Comparison of ENCODE assay signal across 10 mouse cellular contexts in genomic region chr2:92917405-92918142, GRCm38 (mm10). TPM values are rescaled to one million over a fixed set of nuclear protein-coding genes. Genes with fewer than 3 reads are reported as not detected.
DNase-seq lines count a peak whose midpoint lies in the region; ATAC-seq and TF ChIP-seq lines count a peak whose summit lies in the region.
"Had no signal": no experiment of that assay in that cellular context is flagged by ENCODE, and none has a peak within 500 bp of the region (broad histone marks: within the 10 kb centered on the region; RNA-seq: fewer than 3 reads in every experiment).

No protein-coding gene starts in this region.

- no peak overlapping the region for H3K27ac ChIP-seq in forebrain, postnatal 0 days (ENCODE audit: low read depth, low read length)
- H3K27ac ChIP-seq in forebrain, embryonic 12.5 days: no peak overlapping the region
- H3K27ac ChIP-seq in limb, embryonic 12.5 days: no peak overlapping the region

- peaks cover 13% of the 10 kb centered on the region for H3K4me1 ChIP-seq in forebrain, postnatal 0 days (ENCODE audit: insufficient read depth)
- peaks cover 64% of the 10 kb centered on the region for H3K4me1 ChIP-seq in forebrain, embryonic 12.5 days
- H3K4me1 ChIP-seq in limb, embryonic 12.5 days (replicated peaks): peaks cover 48% of the 10 kb centered on the region

- no peak for DNase-seq in forebrain, postnatal 0 days
- peak; percentile 11 for DNase-seq in urinary bladder, postnatal 14 days (ENCODE audit: low spot score)
- no peak for DNase-seq in urinary bladder, adult 18-20 months (ENCODE audit: low spot score in 2 of 2)
- no peak for DNase-seq in natural killer cell, adult 2 months (ENCODE audit: low spot score in 2 of 2)
- no peak for DNase-seq in heart, adult 11 months
- no peak for DNase-seq in c-Kit-positive CD71-positive TER-119-positive erythroid progenitor cells, embryonic 14.5 days (ENCODE audit: low spot score)

- no peaks in the 10 kb centered on the region for H3K27me3 ChIP-seq in forebrain, postnatal 0 days (ENCODE audit: insufficient read depth, low read length)
- H3K27me3 ChIP-seq in forebrain, embryonic 12.5 days: peaks cover 43% of the 10 kb centered on the region
- H3K27me3 ChIP-seq in limb, embryonic 12.5 days: peaks cover 61% of the 10 kb centered on the region

- ATAC-seq in forebrain, postnatal 0 days: no peak
- no peak for ATAC-seq in forebrain, embryonic 12.5 days (ENCODE audit: low FRiP score)
- ATAC-seq in limb, embryonic 12.5 days (ENCODE audit: insufficient number of reproducible peaks, insufficient read depth, low FRiP score, low TSS enrichment, low read depth): no peak

- 0 out of 2 replicates have a peak overlapping the region, but pooled peaks have one; percentile 3 for H3K4me2 ChIP-seq in forebrain, postnatal 0 days (ENCODE audit: low read depth)
- H3K4me2 ChIP-seq in forebrain, embryonic 12.5 days: no peak overlapping the region
- H3K4me2 ChIP-seq in limb, embryonic 12.5 days: peak overlapping the region; percentile 28; the same call in 1 of the 2 replicates

- no peaks in the 10 kb centered on the region for H3K36me3 ChIP-seq in forebrain, postnatal 0 days (ENCODE audit: insufficient read depth)
- H3K36me3 ChIP-seq in forebrain, embryonic 12.5 days (replicated peaks): no peaks in the 10 kb centered on the region
- no peaks in the 10 kb centered on the region for H3K36me3 ChIP-seq in limb, embryonic 12.5 days

- no peak for TF ChIP-seq CTCF in forebrain, postnatal 0 days (IDR thresholded peaks at IDR 0.05; ENCODE audit: low read depth)

- H3K4me3 ChIP-seq in forebrain, postnatal 0 days (ENCODE audit: low read depth, low read length): no peak overlapping the region
- H3K4me3 ChIP-seq in forebrain, embryonic 12.5 days (replicated peaks): no peak overlapping the region
- H3K4me3 ChIP-seq in limb, embryonic 12.5 days (replicated peaks): no peak overlapping the region
- H3K4me3 ChIP-seq: erythroblast, embryonic 14.5 days had no signal

- no peak overlapping the region for H3K9ac ChIP-seq in forebrain, postnatal 0 days
- H3K9ac ChIP-seq in forebrain, embryonic 12.5 days: no peak overlapping the region
- no peak overlapping the region for H3K9ac ChIP-seq in limb, embryonic 12.5 days (replicated peaks)

- 58% methylated on average over 7 of the region's 7 CpGs for WGBS in forebrain, postnatal 0 days
- 47% methylated on average over 7 of the region's 7 CpGs for WGBS in forebrain, embryonic 12.5 days
- 28% methylated on average over 7 of the region's 7 CpGs for WGBS in limb, embryonic 12.5 days

- no peaks in the 10 kb centered on the region for H3K9me3 ChIP-seq in forebrain, postnatal 0 days (ENCODE audit: low read length)
- H3K9me3 ChIP-seq in forebrain, embryonic 12.5 days: no peaks in the 10 kb centered on the region
- 0 out of 2 replicates have a peak, but pooled peaks cover 6% of the 10 kb centered on the region for H3K9me3 ChIP-seq in limb, embryonic 12.5 days

RNA-seq across cellular contexts. Expression of gene Syt13, which starts 2.7 kb away (rescaled TPM):
- total RNA-seq in forebrain, postnatal 0 days (2014; rRNA removed): 67.6 and 103 TPM in 2 replicates
- polyA plus RNA-seq in forebrain, postnatal 0 days (2015; fragmentation: Nextera tagmentation; extraction: Ambion mirVana): 33.0 and 58.4 TPM in 2 replicates
- 13.8 and 15.4 TPM in 2 replicates for polyA plus RNA-seq in forebrain, embryonic 12.5 days (2016; fragmentation: Nextera tagmentation; extraction: Ambion mirVana)
- polyA plus RNA-seq in limb, embryonic 12.5 days (2016; fragmentation: Nextera tagmentation; extraction: Ambion mirVana): 5.4 and 6.5 TPM in 2 replicates
- total RNA-seq: liver, adult 2 months had no signal
- polyA plus RNA-seq: erythroblast, embryonic 14.5 days; liver, adult 2 months had no signal
